Mouse (Mus musculus) kidney, adult 2 months (tissue): ENCODE data around the gene Nfat5.

Source experiments
- CTCF ChIP-seq: fragments of 200-500 bp; conservative IDR thresholded peaks from 2 replicates; pipeline ENCODE4 v1.5.1; 2011; ENCODE audit warnings: low read depth, mild to moderate bottlenecking, control low read depth, low read length, moderate library complexity, mixed read lengths; ENCODE audit not compliant: insufficient read depth, insufficient read length
- POLR2A ChIP-seq: fragments of 200-500 bp; IDR thresholded peaks from one replicate; pipeline ENCODE4 v1.6.1; 2011; ENCODE audit warnings: low read depth, low read length, control low read depth

GRCm38 (mm10) chr8:107278571-107278970 lies 14.7 kb upstream of the Nfat5 start:
- no peak for TF ChIP-seq POLR2A
- TF ChIP-seq CTCF: no peak
